Mouse (Mus musculus): ENCODE results near the gene Gm20721. TPM values are rescaled to one million over a fixed set of nuclear protein-coding genes. Genes with fewer than 3 reads are reported as not detected.

The Gm20721 gene
- total and polyA plus RNA-seq, 2 experiments from 2014 or later, result 10.8 TPM; not detected in 1

DNA sequence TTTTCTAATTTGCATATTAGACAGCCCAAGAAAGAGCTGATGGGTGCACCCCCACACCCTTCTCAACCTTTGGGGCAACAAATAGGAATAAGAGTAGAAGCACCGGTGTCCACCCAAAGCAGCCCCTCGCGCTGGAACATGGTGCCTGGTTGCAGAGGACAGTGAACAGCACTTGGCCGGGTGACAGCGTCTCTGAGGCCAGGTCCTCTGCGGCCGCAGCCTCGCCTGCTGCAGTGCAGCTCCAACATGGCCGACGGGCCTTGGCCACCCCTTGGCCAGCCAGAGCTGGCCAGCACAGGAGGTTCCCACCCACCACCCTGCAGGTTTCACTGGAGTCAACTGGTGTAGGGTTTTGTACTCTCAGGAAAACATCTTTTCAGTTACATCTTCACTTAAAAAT is 12.1 kb downstream of the Gm20721 start:
- Histone ChIP-seq H3K27me3 (ENCODE audit: insufficient read depth, low read length) (no peaks in the 10 kb centered on the region), H3K4me3 (ENCODE audit: low read depth, low read length) (no peak overlapping the region), H3K36me3 (ENCODE audit: insufficient read depth, low read length) (no peaks in the 10 kb centered on the region; the same call in 1 of the 2 replicates), H3K9ac (replicated peaks; ENCODE audit: low read length, poor library complexity, severe bottlenecking) (no peak overlapping the region), H3K27ac (ENCODE audit: low read depth, low read length) (no peak overlapping the region), H3K4me1 (ENCODE audit: insufficient read depth, low read length) (peaks cover 14% of the 10 kb centered on the region), H3K4me2 (ENCODE audit: low read depth, low read length, poor library complexity, severe bottlenecking) (0 out of 2 replicates have a peak overlapping the region, but pooled peaks have one; percentile 9), H3K9me3 (ENCODE audit: low read length) (no peaks in the 10 kb centered on the region)
- DNase-seq (ENCODE audit: low spot score) (no peak), ATAC-seq (ENCODE audit: low FRiP score) (no peak)
- WGBS, result 75% methylated on average over 10 of the region's 10 CpGs
- no peak for TF ChIP-seq CTCF (IDR thresholded peaks at IDR 0.05)

DNA sequence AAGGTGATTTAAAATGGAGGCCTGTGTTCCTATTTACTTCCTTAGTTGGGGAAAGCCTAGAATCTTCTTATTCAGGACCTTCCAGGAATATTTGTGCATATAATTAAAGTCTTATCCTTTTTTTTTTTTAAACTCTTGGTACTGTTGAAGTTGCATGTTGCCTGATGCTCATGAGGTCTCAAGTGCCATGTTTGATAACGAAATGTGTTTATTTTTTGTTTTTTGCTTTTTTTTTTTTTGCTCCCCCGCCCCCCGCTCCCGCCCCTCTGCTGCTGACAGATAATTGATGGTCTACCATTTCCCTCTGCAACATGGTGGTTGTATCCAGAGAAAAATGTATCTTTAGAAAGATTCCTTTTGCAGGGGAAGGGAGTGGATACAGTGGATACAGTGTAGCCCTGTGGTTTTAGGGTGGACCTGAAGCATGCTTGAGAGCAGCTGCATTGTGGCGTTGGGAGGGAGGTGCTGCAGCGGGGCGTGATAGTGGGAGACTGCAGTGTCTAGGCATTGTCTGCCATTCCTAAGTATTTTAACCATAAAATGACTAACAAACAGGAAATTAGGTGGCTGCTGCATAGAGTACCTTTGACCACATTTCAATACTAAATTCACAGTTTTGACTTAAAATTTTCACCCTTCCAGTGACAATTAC is 13.1 kb downstream of the Gm20721 start:
- TF ChIP-seq CTCF (IDR thresholded peaks at IDR 0.05), result no peak
- WGBS, result 51% methylated on average over 7 of the region's 7 CpGs
- peaks cover 16% of the 10 kb centered on the region for H3K4me1 ChIP-seq (ENCODE audit: insufficient read depth, low read length)
- 0 out of 2 replicates have a peak overlapping the region, but pooled peaks have one; percentile 0 for H3K4me3 ChIP-seq (ENCODE audit: low read depth, low read length)
- ATAC-seq (ENCODE audit: low FRiP score) (no peak), DNase-seq (ENCODE audit: low spot score) (no peak)
- H3K36me3 ChIP-seq (ENCODE audit: insufficient read depth, low read length), result no peaks in the 10 kb centered on the region; the same call in 1 of the 2 replicates
- no peak overlapping the region for H3K27ac ChIP-seq (ENCODE audit: low read depth, low read length)
- H3K9me3 ChIP-seq (ENCODE audit: low read length), result no peaks in the 10 kb centered on the region
- H3K9ac ChIP-seq (replicated peaks; ENCODE audit: low read length, poor library complexity, severe bottlenecking), result no peak overlapping the region
- H3K27me3 ChIP-seq (ENCODE audit: insufficient read depth, low read length), result no peaks in the 10 kb centered on the region
- peak overlapping the region; percentile 32 for H3K4me2 ChIP-seq (ENCODE audit: low read depth, low read length, poor library complexity, severe bottlenecking)

DNA sequence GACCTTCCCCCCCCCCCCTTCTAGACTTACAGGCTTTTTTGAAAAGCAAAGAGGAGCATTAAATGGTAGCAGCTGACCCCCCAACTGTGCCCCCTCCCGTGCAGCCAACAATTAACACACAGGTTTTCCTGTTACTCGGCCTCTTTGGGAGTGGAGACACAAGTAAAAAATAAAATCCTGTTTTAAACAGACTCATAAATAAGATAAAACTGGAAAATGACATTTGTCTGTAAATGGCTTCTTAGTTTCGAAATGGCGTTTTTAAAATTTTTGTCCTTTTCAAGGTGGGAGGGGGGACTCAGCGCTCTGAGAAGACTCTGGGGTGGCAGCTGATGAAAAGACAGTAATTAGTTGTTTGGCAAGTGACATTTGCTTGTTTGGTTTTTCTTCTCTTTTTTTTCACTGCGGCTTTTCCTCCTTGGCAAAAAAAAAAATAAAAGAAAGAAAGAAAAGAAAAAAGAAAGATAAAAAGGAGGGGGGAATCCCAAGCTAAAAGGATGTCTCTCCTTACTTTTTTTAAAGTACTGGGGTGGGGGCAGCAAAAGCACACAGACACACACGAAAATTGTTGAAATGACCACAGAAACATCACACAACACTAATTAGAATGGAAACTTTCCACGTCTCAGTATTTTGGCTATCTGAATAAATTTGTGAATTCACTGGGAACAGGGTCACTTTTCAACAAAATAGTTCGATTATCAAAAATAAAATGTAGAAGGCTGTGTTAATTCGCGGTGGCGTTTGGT is 15.1 kb downstream of the Gm20721 start:
- DNase-seq (ENCODE audit: low spot score) (no peak), ATAC-seq (ENCODE audit: low FRiP score) (no peak)
- peak overlapping the region; percentile 76 for H3K4me2 ChIP-seq (ENCODE audit: low read depth, low read length, poor library complexity, severe bottlenecking)
- 9% methylated on average over 12 of the region's 12 CpGs for WGBS
- no peaks in the 10 kb centered on the region for H3K9me3 ChIP-seq (ENCODE audit: low read length)
- peaks cover 16% of the 10 kb centered on the region for H3K4me1 ChIP-seq (ENCODE audit: insufficient read depth, low read length)
- H3K9ac ChIP-seq (replicated peaks; ENCODE audit: low read length, poor library complexity, severe bottlenecking), result peak overlapping the region; percentile 100
- no peak for TF ChIP-seq CTCF (IDR thresholded peaks at IDR 0.05)
- H3K36me3 ChIP-seq (ENCODE audit: insufficient read depth, low read length), result no peaks in the 10 kb centered on the region
- H3K4me3 ChIP-seq (ENCODE audit: low read depth, low read length), result peak overlapping the region; percentile 98
- H3K27ac ChIP-seq (ENCODE audit: low read depth, low read length), result peak overlapping the region; percentile 98
- no peaks in the 10 kb centered on the region for H3K27me3 ChIP-seq (ENCODE audit: insufficient read depth, low read length)

DNA sequence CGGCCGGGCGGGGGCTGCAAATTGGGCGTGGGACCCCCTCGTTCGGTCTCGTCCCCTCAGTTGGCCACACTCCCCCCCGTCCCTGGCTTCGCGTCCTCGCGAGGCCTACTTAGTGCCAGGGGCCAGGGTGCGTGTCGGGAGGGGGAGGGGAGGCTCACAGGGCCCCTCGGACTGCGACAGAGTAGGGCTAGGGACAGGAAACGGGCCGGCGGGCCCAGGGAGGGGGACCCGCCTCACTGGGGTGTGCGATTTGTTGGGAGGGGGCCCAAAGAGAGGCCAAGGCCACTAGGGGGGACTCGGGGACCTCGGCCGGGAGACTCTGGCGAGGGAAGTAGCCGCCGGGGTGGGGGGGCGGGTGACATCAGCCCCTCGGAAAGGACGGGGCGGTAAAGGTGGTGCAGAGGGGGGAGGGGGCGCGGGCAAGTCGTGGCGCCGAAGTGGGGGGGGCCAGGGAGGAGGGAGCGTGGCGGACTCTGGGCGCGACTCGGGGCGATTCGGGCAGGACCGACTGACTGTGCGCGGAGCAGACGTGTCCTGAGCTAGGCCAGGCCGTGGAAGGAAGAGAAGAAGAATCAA is 15.8 kb downstream of the Gm20721 start:
- no peak; the same call in 1 of the 2 replicates for TF ChIP-seq CTCF (IDR thresholded peaks at IDR 0.05)
- peak; percentile 62 for ATAC-seq (ENCODE audit: low FRiP score)
- peak overlapping the region; percentile 76 for H3K4me2 ChIP-seq (ENCODE audit: low read depth, low read length, poor library complexity, severe bottlenecking)
- no peaks in the 10 kb centered on the region for H3K27me3 ChIP-seq (ENCODE audit: insufficient read depth, low read length)
- H3K4me3 ChIP-seq (ENCODE audit: low read depth, low read length), result peak overlapping the region; percentile 98
- peak overlapping the region; percentile 98 for H3K27ac ChIP-seq (ENCODE audit: low read depth, low read length)
- WGBS, result under 1% methylated on average over 44 of the region's 48 CpGs
- peak overlapping the region; percentile 100 for H3K9ac ChIP-seq (replicated peaks; ENCODE audit: low read length, poor library complexity, severe bottlenecking)
- peak; percentile 74 for DNase-seq (ENCODE audit: low spot score)
- H3K36me3 ChIP-seq (ENCODE audit: insufficient read depth, low read length), result no peaks in the 10 kb centered on the region
- peaks cover 16% of the 10 kb centered on the region for H3K4me1 ChIP-seq (ENCODE audit: insufficient read depth, low read length)
- no peaks in the 10 kb centered on the region for H3K9me3 ChIP-seq (ENCODE audit: low read length)

DNA sequence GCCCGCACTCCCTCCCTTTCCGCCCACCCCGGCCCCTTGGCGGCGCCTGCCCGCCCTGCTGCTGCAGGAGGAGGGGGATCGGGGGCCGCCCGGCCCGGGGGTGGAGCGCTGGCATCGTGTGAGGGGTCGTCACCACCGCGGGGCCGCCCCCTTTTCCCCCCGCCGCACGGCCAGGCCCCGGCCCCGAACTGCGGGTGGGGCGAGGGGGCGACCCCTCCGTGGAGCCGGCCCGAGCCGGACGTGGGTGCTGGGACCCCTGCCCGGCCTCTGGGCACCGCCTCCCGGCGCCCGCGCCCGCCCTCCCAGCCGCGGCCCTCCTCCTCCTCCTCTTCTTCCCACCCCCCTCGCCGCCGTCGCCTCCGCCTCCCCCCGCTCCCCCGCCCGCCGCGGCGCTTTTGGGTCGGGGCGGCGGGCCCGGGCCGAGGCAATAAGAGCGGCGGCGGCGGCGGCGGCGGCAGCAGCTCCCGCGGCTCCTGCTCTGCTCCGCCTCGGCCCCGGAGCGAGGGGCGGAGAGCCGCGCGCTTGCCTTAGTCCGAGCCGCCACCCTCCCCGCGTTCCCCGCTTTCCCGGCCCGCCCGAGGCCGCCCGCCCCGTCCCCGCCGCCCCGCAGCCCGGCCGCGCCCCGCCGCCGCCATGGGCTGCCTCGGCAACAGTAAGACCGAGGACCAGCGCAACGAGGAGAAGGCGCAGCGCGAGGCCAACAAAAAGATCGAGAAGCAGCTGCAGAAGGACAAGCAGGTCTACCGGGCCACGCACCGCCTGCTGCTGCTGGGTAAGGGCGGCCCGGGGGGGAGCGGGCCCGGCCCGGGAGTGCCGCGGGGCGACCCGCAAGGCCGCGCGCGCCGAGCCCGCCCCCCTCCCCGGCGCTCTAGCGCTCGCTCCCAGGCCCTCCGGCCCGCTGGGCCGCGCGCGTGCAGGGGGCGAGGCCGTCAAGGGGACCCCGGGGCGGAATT is 16.6 kb downstream of the Gm20721 start:
- Histone ChIP-seq H3K9ac (replicated peaks; ENCODE audit: low read length, poor library complexity, severe bottlenecking) (peak overlapping the region; percentile 100), H3K27ac (ENCODE audit: low read depth, low read length) (peak overlapping the region; percentile 98), H3K36me3 (ENCODE audit: insufficient read depth, low read length) (no peaks in the 10 kb centered on the region), H3K27me3 (ENCODE audit: insufficient read depth, low read length) (no peaks in the 10 kb centered on the region), H3K4me3 (ENCODE audit: low read depth, low read length) (peak overlapping the region; percentile 98), H3K4me1 (ENCODE audit: insufficient read depth, low read length) (peaks cover 16% of the 10 kb centered on the region), H3K4me2 (ENCODE audit: low read depth, low read length, poor library complexity, severe bottlenecking) (peak overlapping the region; percentile 76), H3K9me3 (ENCODE audit: low read length) (no peaks in the 10 kb centered on the region)
- peak; percentile 91 for DNase-seq (ENCODE audit: low spot score)
- TF ChIP-seq CTCF (IDR thresholded peaks at IDR 0.05), result peak; percentile 59
- peak; percentile 85 for ATAC-seq (ENCODE audit: low FRiP score)
- 1% methylated on average over 60 of the region's 131 CpGs for WGBS

Data from midbrain, postnatal 0 days (tissue).